Mouse (Mus musculus): Measurements from ENCODE around the gene Eva1a. TPM values are rescaled to one million over a fixed set of nuclear protein-coding genes. Genes with fewer than 3 reads are reported as not detected.

Gene Eva1a
- not detected for total RNA-seq (2023)

GRCm38 (mm10) chr6:82040834-82041487 lies at the start of gene Eva1a:
Eva1a (plus strand) TSS chr6:82041043.

Other genes starting within 250 kb of the Eva1a start
- 20.0 TPM for gene Gcfc2, start 117.4 kb upstream of the Eva1a start, total RNA-seq (2023)
- 31.3 TPM for gene Mrpl19, start 75.1 kb upstream of the Eva1a start, total RNA-seq (2023)